18 mouse cellular contexts compared by ENCODE assay signal in genomic region chr17:79818884-79819283, GRCm38 (mm10).
DNase-seq lines count a peak whose midpoint lies in the region; ATAC-seq lines count a peak whose summit lies in the region.
"Had no signal": no experiment of that assay in that cellular context is flagged by ENCODE, and none has a peak within 500 bp of the region (broad histone marks: within the 10 kb centered on the region; RNA-seq: fewer than 3 reads in every experiment).

No protein-coding gene starts in this region.

- DNase-seq in hindbrain, embryonic 10.5 days (ENCODE audit: low spot score) = no peak
- DNase-seq in hindbrain, embryonic 14.5 days (ENCODE audit: low spot score) = no peak
- DNase-seq in kidney, postnatal 10 days = peak; percentile 2
- DNase-seq in kidney, adult 18-20 months = no peak
- peak; percentile 5 for DNase-seq in T-cell, adult 2 months (ENCODE audit: low spot score)
- peak; percentile 13 for DNase-seq in lung, postnatal 36 days
- DNase-seq in layer of hippocampus, postnatal 14 days (ENCODE audit: low spot score in 2 of 2) = no peak
- DNase-seq: cerebellum, adult 11 months; cerebellum, adult 9-11 months; gastrocnemius, postnatal 25 days; heart, adult 2 months; liver; thymus, adult 2 months; thymus, postnatal 4 days had no signal

- no peaks in the 10 kb centered on the region for H3K9me3 ChIP-seq in hindbrain, embryonic 10.5 days
- no peaks in the 10 kb centered on the region for H3K9me3 ChIP-seq in hindbrain, embryonic 14.5 days (ENCODE audit: control insufficient read depth, low read length)
- H3K9me3 ChIP-seq: forebrain, embryonic 10.5 days; hindbrain, embryonic 15.5 days; limb, embryonic 10.5 days; midbrain, embryonic 13.5 days had no signal

- H3K36me3 ChIP-seq in hindbrain, embryonic 10.5 days = no peaks in the 10 kb centered on the region
- H3K36me3 ChIP-seq in hindbrain, embryonic 14.5 days (replicated peaks; ENCODE audit: control insufficient read depth, insufficient read depth) = no peaks in the 10 kb centered on the region
- H3K36me3 ChIP-seq: forebrain, embryonic 10.5 days; hindbrain, embryonic 15.5 days; limb, embryonic 10.5 days; midbrain, embryonic 13.5 days had no signal

- WGBS in hindbrain, embryonic 10.5 days = 22% methylated on average over 3 of the region's 3 CpGs
- 22% methylated on average over 3 of the region's 3 CpGs for WGBS in hindbrain, embryonic 14.5 days

- peak overlapping the region; percentile 62; the same call in 1 of the 2 replicates for H3K27ac ChIP-seq in hindbrain, embryonic 10.5 days
- no peak overlapping the region for H3K27ac ChIP-seq in hindbrain, embryonic 14.5 days
- H3K27ac ChIP-seq: forebrain, embryonic 10.5 days; heart, adult 2 months; hindbrain, embryonic 15.5 days; midbrain, embryonic 13.5 days had no signal

- no peak overlapping the region for H3K4me3 ChIP-seq in hindbrain, embryonic 10.5 days
- no peak overlapping the region for H3K4me3 ChIP-seq in hindbrain, embryonic 14.5 days (replicated peaks; ENCODE audit: low read length)
- H3K4me3 ChIP-seq: forebrain, embryonic 10.5 days; heart, adult 2 months; hindbrain, embryonic 15.5 days; limb, embryonic 10.5 days; midbrain, embryonic 13.5 days had no signal

- H3K27me3 ChIP-seq in hindbrain, embryonic 10.5 days (ENCODE audit: insufficient read depth, poor library complexity, severe bottlenecking) = peaks cover 90% of the 10 kb centered on the region
- H3K27me3 ChIP-seq in hindbrain, embryonic 14.5 days (ENCODE audit: control insufficient read depth, insufficient read depth, low read length) = peaks cover 37% of the 10 kb centered on the region

- no peak overlapping the region for H3K4me2 ChIP-seq in hindbrain, embryonic 14.5 days (replicated peaks)
- H3K4me2 ChIP-seq: hindbrain, embryonic 15.5 days; midbrain, embryonic 13.5 days had no signal

- peaks cover 30% of the 10 kb centered on the region for H3K4me1 ChIP-seq in hindbrain, embryonic 10.5 days (replicated peaks)
- H3K4me1 ChIP-seq in hindbrain, embryonic 14.5 days (replicated peaks; ENCODE audit: control insufficient read depth, insufficient read depth, low read length) = 0 out of 2 replicates have a peak, but pooled peaks cover 6% of the 10 kb centered on the region

- no peak for ATAC-seq in hindbrain, embryonic 14.5 days (ENCODE audit: low FRiP score)

- no peak overlapping the region for H3K9ac ChIP-seq in hindbrain, embryonic 14.5 days
- H3K9ac ChIP-seq: hindbrain, embryonic 15.5 days; midbrain, embryonic 13.5 days had no signal

Comparison
In these comparisons a context has a peak if more than half of its experiments do, and no peak if none do; other contexts are left out.
1. DNase-seq: peak in kidney, postnatal 10 days (single experiment), T-cell, adult 2 months (single experiment) and lung, postnatal 36 days (single experiment); none in hindbrain, embryonic 10.5 days (single experiment), hindbrain, embryonic 14.5 days (single experiment), kidney, adult 18-20 months (single experiment) and layer of hippocampus, postnatal 14 days (0 of 2).